Mouse (Mus musculus) cerebellum, adult 2 months (tissue): ENCODE measurements around the gene Pou6f1.

ENCODE experiments used
- CTCF ChIP-seq: fragments of 200-500 bp; IDR thresholded peaks from 2 replicates; pipeline ENCODE4 v1.5.1; 2011; ENCODE audit warnings: low read depth, mild to moderate bottlenecking, control low read depth, low read length, moderate library complexity, borderline replicate concordance; ENCODE audit not compliant: insufficient read depth
- POLR2A ChIP-seq: fragments of 200-500 bp; IDR thresholded peaks from 2 replicates; pipeline ENCODE4 v1.6.1; 2011; ENCODE audit warnings: low read length, control low read depth, borderline replicate concordance; ENCODE audit not compliant: insufficient read depth

DNA sequence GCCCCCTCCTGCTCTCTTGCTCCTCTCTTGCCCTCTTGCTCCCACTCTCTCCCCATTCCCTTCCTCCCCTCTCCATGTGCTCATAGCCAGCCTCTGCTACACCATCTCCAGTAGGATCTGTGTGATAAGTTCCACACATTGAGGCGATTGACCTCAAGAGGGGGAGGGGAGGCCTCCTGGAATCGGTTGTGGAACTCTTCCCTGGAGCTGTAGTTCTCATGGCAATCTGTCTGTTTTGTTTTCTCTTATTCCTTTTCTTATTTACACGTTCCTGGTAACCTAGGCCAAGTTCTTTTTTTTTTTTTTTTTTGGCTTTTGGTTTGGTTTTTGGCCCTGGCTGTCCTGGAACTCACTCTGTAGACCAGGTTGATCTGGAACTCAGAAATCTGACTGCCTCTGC, 1.9 kb upstream of the Pou6f1 start:
- TF ChIP-seq CTCF (no peak), POLR2A (no peak)
